ENCODE assay signal across 13 mouse cellular contexts in genomic region chr11:73283369-73283768, GRCm38 (mm10). TPM values are rescaled to one million over a fixed set of nuclear protein-coding genes. Genes with fewer than 3 reads are reported as not detected.
DNase-seq lines count a peak whose midpoint lies in the region; ATAC-seq and TF ChIP-seq lines count a peak whose summit lies in the region.
"Had no signal": no experiment of that assay in that cellular context is flagged by ENCODE, and none has a peak within 500 bp of the region (broad histone marks: within the 10 kb centered on the region; RNA-seq: fewer than 3 reads in every experiment).

No protein-coding gene starts in this region.

- no peak overlapping the region for H3K4me3 ChIP-seq in heart, embryonic 15.5 days
- no peak overlapping the region for H3K4me3 ChIP-seq in kidney, postnatal 0 days (replicated peaks; ENCODE audit: low read depth, low read length)
- H3K4me3 ChIP-seq: forebrain, embryonic 13.5 days; liver, embryonic 15.5 days had no signal

- peak; percentile 26 for DNase-seq in kidney, adult 11 months
- DNase-seq in kidney, adult 18-20 months = no peak
- peak; percentile 80 for DNase-seq in kidney, postnatal 0 days (ENCODE audit: low spot score)
- DNase-seq in lung, postnatal 36 days = peak; percentile 25
- no peak for DNase-seq in thymus, postnatal 10 days (ENCODE audit: low spot score in 2 of 2)
- DNase-seq in adrenal gland, adult 8-10 months = no peak
- DNase-seq in liver = no peak

- WGBS in heart, embryonic 15.5 days = 28% methylated on average over 9 of the region's 9 CpGs
- WGBS in kidney, postnatal 0 days = 23% methylated on average over 9 of the region's 9 CpGs

- H3K9me3 ChIP-seq in heart, embryonic 15.5 days (replicated peaks) = no peaks in the 10 kb centered on the region
- H3K9me3 ChIP-seq in kidney, postnatal 0 days (replicated peaks; ENCODE audit: low read length) = no peaks in the 10 kb centered on the region
- H3K9me3 ChIP-seq: forebrain, embryonic 13.5 days; liver, embryonic 15.5 days had no signal

- no peaks in the 10 kb centered on the region for H3K27me3 ChIP-seq in heart, embryonic 15.5 days
- H3K27me3 ChIP-seq in kidney, postnatal 0 days (ENCODE audit: insufficient read depth, low read length) = no peaks in the 10 kb centered on the region
- H3K27me3 ChIP-seq: forebrain, embryonic 13.5 days; liver, embryonic 15.5 days; Patski had no signal

- H3K27ac ChIP-seq in heart, embryonic 15.5 days = 0 out of 2 replicates have a peak overlapping the region, but pooled peaks have one; percentile 48
- H3K27ac ChIP-seq in kidney, postnatal 0 days = no peak overlapping the region
- H3K27ac ChIP-seq: forebrain, embryonic 13.5 days; liver, embryonic 15.5 days had no signal

- no peaks in the 10 kb centered on the region for H3K36me3 ChIP-seq in heart, embryonic 15.5 days
- H3K36me3 ChIP-seq in kidney, postnatal 0 days (ENCODE audit: insufficient read depth, low read length) = no peaks in the 10 kb centered on the region
- H3K36me3 ChIP-seq: liver, embryonic 15.5 days had no signal

- H3K4me2 ChIP-seq in heart, embryonic 15.5 days = no peak overlapping the region
- no peak overlapping the region for H3K4me2 ChIP-seq in kidney, postnatal 0 days (ENCODE audit: low read length)
- H3K4me2 ChIP-seq: forebrain, embryonic 13.5 days; liver, embryonic 15.5 days had no signal

- no peak overlapping the region for H3K9ac ChIP-seq in heart, embryonic 15.5 days
- no peak overlapping the region for H3K9ac ChIP-seq in kidney, postnatal 0 days (ENCODE audit: low read depth, low read length)
- H3K9ac ChIP-seq: forebrain, embryonic 13.5 days; liver, embryonic 15.5 days had no signal

- H3K4me1 ChIP-seq in heart, embryonic 15.5 days (replicated peaks) = peaks cover 16% of the 10 kb centered on the region
- H3K4me1 ChIP-seq in kidney, postnatal 0 days (replicated peaks; ENCODE audit: insufficient read depth, low read length) = no peaks in the 10 kb centered on the region
- H3K4me1 ChIP-seq: liver, embryonic 15.5 days had no signal

- peak; percentile 44 for ATAC-seq in heart, embryonic 15.5 days (replicated peaks; ENCODE audit: insufficient number of reproducible peaks, insufficient read depth, low FRiP score, low read depth)
- peak; percentile 25; the same call in 1 of the 2 replicates for ATAC-seq in kidney, postnatal 0 days (replicated peaks; ENCODE audit: low FRiP score, low read depth)
- ATAC-seq: forebrain, embryonic 13.5 days; Patski had no signal

- TF ChIP-seq CTCF in kidney, postnatal 0 days (IDR thresholded peaks at IDR 0.05; ENCODE audit: low read depth) = no peak

RNA-seq across cellular contexts. Expression of gene Trpv3, which starts 16.2 kb away (rescaled TPM):
- polyA plus RNA-seq in heart, embryonic 15.5 days (2015; fragmentation: Nextera tagmentation; extraction: Ambion mirVana) = 0.11 TPM in 2 replicates
- 0.16 and 0.19 TPM in 2 replicates for polyA plus RNA-seq in kidney, postnatal 0 days (2015; fragmentation: Nextera tagmentation; extraction: Ambion mirVana)
- under 1 TPM; 0.08 to 0.15 (median 0.14) TPM for total RNA-seq in adrenal gland, adult 8-10 months (2022)

RNA-seq across cellular contexts. Expression of gene Aspa, which starts 46.0 kb away (rescaled TPM):
- polyA plus RNA-seq in heart, embryonic 15.5 days (2015; fragmentation: Nextera tagmentation; extraction: Ambion mirVana) = 0.29 and 0.72 TPM in 2 replicates
- polyA plus RNA-seq in kidney, postnatal 0 days (2015; fragmentation: Nextera tagmentation; extraction: Ambion mirVana) = 62.8 and 68.6 TPM in 2 replicates
- total RNA-seq in adrenal gland, adult 8-10 months (2022) = 10 to 100 TPM in 1 of 4 experiments, 1 to 10 TPM in 3; 5.7 to 12.9 (median 7.3) TPM
- polyA plus RNA-seq: forebrain, embryonic 13.5 days had no signal

RNA-seq across cellular contexts. Expression of gene Gm49340, which starts 46.2 kb away (rescaled TPM):
- not detected in 2 replicates for polyA plus RNA-seq in heart, embryonic 15.5 days (2015; fragmentation: Nextera tagmentation; extraction: Ambion mirVana)
- polyA plus RNA-seq in kidney, postnatal 0 days (2015; fragmentation: Nextera tagmentation; extraction: Ambion mirVana) = not detected in 2 replicates
- total RNA-seq in adrenal gland, adult 8-10 months (2022) = not detected
- total RNA-seq: heart, postnatal 36 days had no signal
- polyA plus RNA-seq: embryonic facial prominence, embryonic 11.5 days; forebrain, embryonic 13.5 days; Patski had no signal

RNA-seq across cellular contexts. Expression of gene Spata22, which starts 46.2 kb away (rescaled TPM):
- not detected in 2 replicates for polyA plus RNA-seq in heart, embryonic 15.5 days (2015; fragmentation: Nextera tagmentation; extraction: Ambion mirVana)
- polyA plus RNA-seq in kidney, postnatal 0 days (2015; fragmentation: Nextera tagmentation; extraction: Ambion mirVana) = 0.26 and 0.28 TPM in 2 replicates
- under 1 TPM in 3 of 4 experiments, not detected in 1; 0.38 to 0.67 (median 0.52) TPM for total RNA-seq in adrenal gland, adult 8-10 months (2022)
- total RNA-seq: heart, postnatal 36 days had no signal
- polyA plus RNA-seq: embryonic facial prominence, embryonic 11.5 days; forebrain, embryonic 13.5 days had no signal

RNA-seq across cellular contexts. Expression of gene Trpv1, which starts 49.3 kb away (rescaled TPM):
- 0.06 and 0.11 TPM in 2 replicates for polyA plus RNA-seq in heart, embryonic 15.5 days (2015; fragmentation: Nextera tagmentation; extraction: Ambion mirVana)
- not detected in 2 replicates for polyA plus RNA-seq in kidney, postnatal 0 days (2015; fragmentation: Nextera tagmentation; extraction: Ambion mirVana)
- total RNA-seq in adrenal gland, adult 8-10 months (2022) = under 1 TPM in 2 of 4 experiments, not detected in 2; 0.20 to 0.81 TPM
- total RNA-seq: heart, postnatal 36 days had no signal
- polyA plus RNA-seq: forebrain, embryonic 13.5 days; Patski had no signal

Comparison
In these comparisons a context has a peak if more than half of its experiments do, and no peak if none do; other contexts are left out.
1. DNase-seq: peak in kidney, adult 11 months (single experiment), kidney, postnatal 0 days (single experiment) and lung, postnatal 36 days (single experiment); none in kidney, adult 18-20 months (single experiment), thymus, postnatal 10 days (0 of 2), adrenal gland, adult 8-10 months (single experiment) and liver (single experiment).
2. RNA of gene Aspa, which starts 46.0 kb away (polyA plus RNA-seq): 62.8 to 68.6 TPM in kidney, postnatal 0 days; 0.29 to 0.72 TPM in heart, embryonic 15.5 days; every median in the first group is over 10 times any median in the second.